Comparison of ENCODE assay signal across 24 mouse cellular contexts in genomic region chr1:59758325-59758724, GRCm38 (mm10). TPM values are rescaled to one million over a fixed set of nuclear protein-coding genes. Genes with fewer than 3 reads are reported as not detected.
DNase-seq lines count a peak whose midpoint lies in the region; ATAC-seq and TF ChIP-seq lines count a peak whose summit lies in the region.
"Had no signal": no experiment of that assay in that cellular context is flagged by ENCODE, and none has a peak within 500 bp of the region (broad histone marks: within the 10 kb centered on the region; RNA-seq: fewer than 3 reads in every experiment).

No protein-coding gene starts in this region.

- H3K9ac ChIP-seq in ES-E14 (ENCODE audit: insufficient read depth, low read depth, low read length, poor library complexity, severe bottlenecking): no peak overlapping the region
- H3K9ac ChIP-seq: embryonic facial prominence, embryonic 13.5 days; embryonic facial prominence, embryonic 15.5 days; forebrain, embryonic 12.5 days; forebrain, embryonic 15.5 days; forebrain, postnatal 0 days had no signal

- in situ Hi-C loops in ES-E14 (cut with MboI; ENCODE audit: low sequenced_read_pairs in 2 of 2, unreplicated experiment in 2 of 2): no loop called here

- H3K9me3 ChIP-seq in ES-E14 (ENCODE audit: control insufficient read depth, insufficient read depth, low read depth, low read length): no peaks in the 10 kb centered on the region
- H3K9me3 ChIP-seq: embryonic facial prominence, embryonic 13.5 days; embryonic facial prominence, embryonic 15.5 days; forebrain, embryonic 10.5 days; forebrain, embryonic 12.5 days; forebrain, embryonic 15.5 days had no signal

- ATAC-seq in CD4-positive, CD25-positive, alpha-beta regulatory T cell, adult 4 months: no peak
- ATAC-seq: forebrain, embryonic 15.5 days; forebrain, postnatal 0 days had no signal

- H3K36me3 ChIP-seq in ES-E14 (ENCODE audit: control insufficient read depth, insufficient read depth, low read length, poor library complexity, severe bottlenecking): no peaks in the 10 kb centered on the region
- H3K36me3 ChIP-seq: embryonic facial prominence, embryonic 13.5 days; embryonic facial prominence, embryonic 15.5 days; forebrain, embryonic 10.5 days; forebrain, embryonic 12.5 days; forebrain, embryonic 15.5 days had no signal

- peak; percentile 23 for DNase-seq in CD4-positive, CD25-positive, alpha-beta regulatory T cell, adult 2 months (ENCODE audit: low read depth, low spot score)
- DNase-seq in 416B (ENCODE audit: low read depth): peak; percentile 33
- DNase-seq in ES-E14 (ENCODE audit: low read depth, low spot score): no peak
- DNase-seq in induced T-regulatory cell, adult 2 months (ENCODE audit: low read depth): peak; percentile 38
- no peak for DNase-seq in Muller cell, postnatal 12 days (ENCODE audit: inconsistent ontology term)
- no peak for DNase-seq in adrenal gland, postnatal 14 days
- DNase-seq: adrenal gland, adult 2 months; adrenal gland, postnatal 10 days; adrenal gland, postnatal 36 days; B cell, adult 2 months; cerebellum, adult 11-12 months; cerebellum, adult 8-10 months; cerebellum, adult 9-11 months; cerebellum, postnatal 14 days; cerebellum, postnatal 36 days; embryo, embryonic 11 days; forebrain, postnatal 0 days had no signal

- no peak overlapping the region for H3K27ac ChIP-seq in ES-E14 (ENCODE audit: insufficient read depth, low read depth, low read length, poor library complexity, severe bottlenecking)
- H3K27ac ChIP-seq: embryonic facial prominence, embryonic 13.5 days; embryonic facial prominence, embryonic 15.5 days; forebrain, embryonic 10.5 days; forebrain, embryonic 12.5 days; forebrain, embryonic 15.5 days had no signal

- no peaks in the 10 kb centered on the region for H3K4me1 ChIP-seq in ES-E14 (ENCODE audit: control insufficient read depth in 2 of 2, insufficient read depth in 2 of 2, low read length in 2 of 2, poor library complexity in 1 of 2)
- H3K4me1 ChIP-seq: embryonic facial prominence, embryonic 13.5 days; embryonic facial prominence, embryonic 15.5 days; forebrain, embryonic 12.5 days had no signal

- no peak overlapping the region for H3K4me3 ChIP-seq in ES-E14 (ENCODE audit: insufficient read depth in 1 of 2, low read depth in 1 of 2, low read length in 2 of 2, poor library complexity in 1 of 2, severe bottlenecking in 1 of 2)
- H3K4me3 ChIP-seq: embryonic facial prominence, embryonic 13.5 days; embryonic facial prominence, embryonic 15.5 days; erythroblast, embryonic 14.5 days; forebrain, embryonic 10.5 days; forebrain, embryonic 12.5 days; forebrain, embryonic 15.5 days had no signal

TF ChIP-seq in ES-E14, 5 proteins besides CTCF, POLR2A, EP300 and RAD21:
- TF ChIP-seq ZNF384 (IDR thresholded peaks at IDR 0.05; ENCODE audit: low read depth, low read length) (no peak), ZC3H11A (IDR thresholded peaks at IDR 0.05; ENCODE audit: borderline replicate concordance, low read depth, low read length) (no peak), HCFC1 (IDR thresholded peaks at IDR 0.05; ENCODE audit: borderline replicate concordance, insufficient read depth, low read length) (no peak), MAFK (IDR thresholded peaks at IDR 0.05; ENCODE audit: insufficient read depth, low read depth, low read length) (no peak), CHD2 (IDR thresholded peaks at IDR 0.05; ENCODE audit: low read depth, low read length) (peak; percentile 54; the same call in 1 of the 2 replicates)

RNA-seq across cellular contexts. Expression of gene Bmpr2, which starts 4.9 kb away (rescaled TPM):
- 1 to 10 TPM; 2.6 to 3.0 TPM for polyA plus RNA-seq in CD4-positive, CD25-positive, alpha-beta regulatory T cell, adult 4 months (2017; shearing (Covaris generic))
- total RNA-seq in ES-E14 (2012; rRNA removed): 11.9 and 17.0 TPM in 2 replicates
- 62.0 and 64.6 TPM in 2 replicates for total RNA-seq in adrenal gland, postnatal 14 days (2021)

Comparison
In these comparisons a context has a peak if more than half of its experiments do, and no peak if none do; other contexts are left out.
1. DNase-seq: peak in CD4-positive, CD25-positive, alpha-beta regulatory T cell, adult 2 months (single experiment), 416B (single experiment) and induced T-regulatory cell, adult 2 months (single experiment); none in ES-E14 (single experiment), Muller cell, postnatal 12 days (single experiment) and adrenal gland, postnatal 14 days (single experiment).